Mouse (Mus musculus) thymus, postnatal 4 days (tissue): ENCODE results near the gene Gm49320.

Experiments
- DNase-seq: peaks from one replicate; pipeline ENCODE4 v3.0.0; 2021

The Gm49320 gene

GRCm38 (mm10) chr8:4238434-4239192 lies at the start of gene Gm49320, which contains the start of gene Map2k7:
Gm49320 (plus strand) TSS chr8:4238865.
Map2k7 (plus strand) TSS chr8:4238740.
- DNase-seq: peak; percentile 100

GRCm38 (mm10) chr8:4189031-4189722 lies 49.5 kb upstream of the Gm49320 start:
- no peak for DNase-seq

- DNase-seq: no peak
Measured at GRCm38 (mm10) chr8:4192305-4192704, 46.4 kb upstream of the Gm49320 start.

GRCm38 (mm10) chr8:4192807-4193587 lies 45.7 kb upstream of the Gm49320 start:
- DNase-seq: peak; percentile 96

GRCm38 (mm10) chr8:4193588-4193894 lies 45.1 kb upstream of the Gm49320 start:
- DNase-seq: no peak

GRCm38 (mm10) chr8:4201321-4201720 lies 37.3 kb upstream of the Gm49320 start:
- DNase-seq: no peak

- peak; percentile 45 for DNase-seq
Measured at GRCm38 (mm10) chr8:4205246-4206123, 33.2 kb upstream of the Gm49320 start.

- DNase-seq: peak; percentile 33
Measured at GRCm38 (mm10) chr8:4206182-4207015, 32.3 kb upstream of the Gm49320 start.

- no peak for DNase-seq
Measured at GRCm38 (mm10) chr8:4207016-4207350, 31.7 kb upstream of the Gm49320 start.

- no peak for DNase-seq
Measured at GRCm38 (mm10) chr8:4211097-4211496, 27.6 kb upstream of the Gm49320 start.

- peak; percentile 42 for DNase-seq
Measured at GRCm38 (mm10) chr8:4212809-4213209, 25.9 kb upstream of the Gm49320 start.

GRCm38 (mm10) chr8:4213210-4214005 lies 25.3 kb upstream of the Gm49320 start:
- DNase-seq: peak; percentile 73

GRCm38 (mm10) chr8:4214006-4214980 lies 24.4 kb upstream of the Gm49320 start:
- peak; percentile 70 for DNase-seq

GRCm38 (mm10) chr8:4216296-4216695 lies 22.4 kb upstream of the Gm49320 start:
- DNase-seq: no peak

- DNase-seq: peak; percentile 52
Measured at GRCm38 (mm10) chr8:4216791-4217621, 21.7 kb upstream of the Gm49320 start, which contains the start of gene Prr36. Prr36 (minus strand) TSS chr8:4217459.

GRCm38 (mm10) chr8:4219617-4220016 lies 19.0 kb upstream of the Gm49320 start:
- no peak for DNase-seq

- no peak for DNase-seq
Measured at GRCm38 (mm10) chr8:4222059-4222458, 16.6 kb upstream of the Gm49320 start.

GRCm38 (mm10) chr8:4226323-4226722 lies 12.3 kb upstream of the Gm49320 start:
- no peak for DNase-seq
